Mouse (Mus musculus) heart, adult 9 months (tissue): ENCODE results near the gene Pcgf2.
"Not testable (repeated sequence)": the region's sequence is repeated elsewhere in the genome, so short reads cannot be mapped to it uniquely, and the experiment has no call there.

Experiments used
- DNase-seq, 2 experiments: peaks; one replicate each; pipeline ENCODE4 v3.0.0; 2022; ENCODE audit warnings: low spot score in 2 of 2

Pcgf2 gene

GRCm38 (mm10) chr11:97668160-97668559 lies 32.1 kb downstream of the Pcgf2 start:
- no peak for DNase-seq

- DNase-seq = no peak
These were observed 33.5 kb downstream of the Pcgf2 start for GRCm38 (mm10) chr11:97666794-97667193.

GRCm38 (mm10) chr11:97666221-97666620 lies 34.1 kb downstream of the Pcgf2 start:
- DNase-seq = no peak

GRCm38 (mm10) chr11:97665431-97665830 lies 34.9 kb downstream of the Pcgf2 start:
- DNase-seq = no peak

GRCm38 (mm10) chr11:97664771-97665240 lies 35.5 kb downstream of the Pcgf2 start:
- no peak for DNase-seq

- DNase-seq = no peak
These were observed 36.0 kb downstream of the Pcgf2 start for GRCm38 (mm10) chr11:97664339-97664665.

GRCm38 (mm10) chr11:97663528-97664338 lies 36.6 kb downstream of the Pcgf2 start:
- DNase-seq = peak; percentile 75 to 77

GRCm38 (mm10) chr11:97662893-97663527 lies 37.3 kb downstream of the Pcgf2 start, which contains the start of gene Mllt6:
TSS of gene Mllt6 (plus strand) at chr11:97663414.
- peak; percentile 76 to 78 for DNase-seq

GRCm38 (mm10) chr11:97662207-97662892 lies 37.9 kb downstream of the Pcgf2 start:
- peak; percentile 39 to 62 for DNase-seq

GRCm38 (mm10) chr11:97661648-97662133 lies 38.6 kb downstream of the Pcgf2 start:
- DNase-seq = peak; percentile 69 to 81

GRCm38 (mm10) chr11:97660734-97661647 lies 39.3 kb downstream of the Pcgf2 start:
- DNase-seq = no peak

- DNase-seq = peak; percentile 80 to 84
These were observed 40.1 kb downstream of the Pcgf2 start for GRCm38 (mm10) chr11:97659990-97660714.

- DNase-seq = peak; percentile 33 to 51
These were observed 40.9 kb downstream of the Pcgf2 start for GRCm38 (mm10) chr11:97659267-97659989.

- no peak for DNase-seq
These were observed 41.5 kb downstream of the Pcgf2 start for GRCm38 (mm10) chr11:97658751-97659266.

- DNase-seq = not testable (repeated sequence)
These were observed 42.3 kb downstream of the Pcgf2 start for GRCm38 (mm10) chr11:97657967-97658366.

GRCm38 (mm10) chr11:97657184-97657945 lies 42.9 kb downstream of the Pcgf2 start:
- DNase-seq = no peak

- no peak for DNase-seq
These were observed 43.9 kb downstream of the Pcgf2 start for GRCm38 (mm10) chr11:97656269-97656971.

GRCm38 (mm10) chr11:97654210-97654609 lies 46.1 kb downstream of the Pcgf2 start:
- no peak for DNase-seq
